Comparison of ENCODE assay signal across 12 mouse cellular contexts in genomic region chr5:132234471-132234870, GRCm38 (mm10).
"Had no signal": no experiment of that assay in that cellular context is flagged by ENCODE, and none has a peak within 500 bp of the region (broad histone marks: within the 10 kb centered on the region; RNA-seq: fewer than 3 reads in every experiment).

No protein-coding gene starts in this region.

- DNase-seq: gastrocnemius, postnatal 14 days; gastrocnemius, postnatal 36 days; heart, adult 18-20 months; heart, postnatal 14 days; heart, postnatal 36 days; kidney, adult 11 months; kidney, adult 2 months; kidney, adult 9 months; kidney, postnatal 14 days; kidney, postnatal 36 days; layer of hippocampus, adult 9-11 months; layer of hippocampus, postnatal 36 days had no signal
